Mouse (Mus musculus): Measurements from ENCODE around the gene Mrpl27. TPM values are rescaled to one million over a fixed set of nuclear protein-coding genes. Genes with fewer than 3 reads are reported as not detected.
A peak's percentile ranks its signal among the peaks of the same experiment; 100 is the strongest.

Mrpl27 gene
- polyA plus RNA-seq (2015; fragmentation: Nextera tagmentation; extraction: Ambion mirVana), result 141 and 148 TPM in 2 replicates

DNA sequence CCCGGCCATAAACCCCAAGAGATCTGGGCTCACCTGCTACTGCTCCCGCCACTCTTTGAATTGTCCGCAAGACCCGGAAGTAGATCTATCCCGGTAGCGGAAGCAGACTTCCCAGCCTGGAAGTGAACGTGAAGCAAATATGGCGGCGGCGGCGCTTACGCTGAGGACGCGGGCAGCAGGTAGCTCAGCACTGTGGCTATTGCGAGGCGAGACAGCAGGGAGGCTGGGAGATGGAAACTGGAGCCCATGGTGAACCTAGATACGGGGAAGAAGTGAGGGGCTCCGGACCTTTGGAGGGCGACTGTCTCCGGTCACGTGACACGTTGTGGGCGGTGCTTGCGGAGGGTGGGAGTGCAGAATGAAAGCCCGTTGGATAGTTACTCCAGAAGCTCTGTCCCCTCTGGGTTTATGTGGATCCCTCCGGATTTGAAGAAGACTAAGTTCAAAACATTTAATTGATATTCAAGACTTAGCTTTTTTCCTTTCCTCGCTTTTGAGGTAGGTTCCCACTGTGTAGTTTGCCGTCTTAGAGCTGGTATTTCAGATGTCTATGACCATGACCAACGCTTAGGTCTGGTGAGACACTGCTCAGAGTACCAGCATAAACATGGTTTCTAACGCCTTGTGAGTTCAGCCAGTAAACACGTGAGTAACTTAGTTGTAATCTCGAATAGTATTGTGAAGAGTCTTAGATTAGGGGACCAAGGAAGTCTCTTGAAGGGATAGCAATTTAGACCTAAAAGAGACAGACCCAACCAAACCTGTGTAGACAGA lies at the start of gene Mrpl27, which contains the start of gene Eme1:
Gene Mrpl27 (plus strand): TSS at position 105 of the 774 bp plus-strand sequence.
Gene Eme1 (minus strand): TSS at position 302 of the 774 bp plus-strand sequence.
- H3K9me3 ChIP-seq (ENCODE audit: low read length), result no peaks in the 10 kb centered on the region
- peaks cover 16% of the 10 kb centered on the region for H3K36me3 ChIP-seq (ENCODE audit: insufficient read depth, low read length)
- H3K4me2 ChIP-seq (replicated peaks; ENCODE audit: low read depth, low read length), result peak within 1 kb of the TSS; percentile 76
- WGBS, result under 1% methylated on average over 32 of the region's 32 CpGs
- H3K4me1 ChIP-seq (ENCODE audit: insufficient read depth, low read length), result peaks cover 12% of the 10 kb centered on the region
- peak within 1 kb of the TSS; percentile 72 for H3K4me3 ChIP-seq (ENCODE audit: low read length)
- peak; percentile 91 for ATAC-seq (ENCODE audit: low FRiP score, low TSS enrichment)
- H3K27me3 ChIP-seq (ENCODE audit: insufficient read depth, low read length), result no peaks in the 10 kb centered on the region
- peak within 1 kb of the TSS; percentile 78 for H3K9ac ChIP-seq (replicated peaks; ENCODE audit: low read length)
- H3K27ac ChIP-seq (ENCODE audit: low read length), result peak within 1 kb of the TSS; percentile 97

DNA sequence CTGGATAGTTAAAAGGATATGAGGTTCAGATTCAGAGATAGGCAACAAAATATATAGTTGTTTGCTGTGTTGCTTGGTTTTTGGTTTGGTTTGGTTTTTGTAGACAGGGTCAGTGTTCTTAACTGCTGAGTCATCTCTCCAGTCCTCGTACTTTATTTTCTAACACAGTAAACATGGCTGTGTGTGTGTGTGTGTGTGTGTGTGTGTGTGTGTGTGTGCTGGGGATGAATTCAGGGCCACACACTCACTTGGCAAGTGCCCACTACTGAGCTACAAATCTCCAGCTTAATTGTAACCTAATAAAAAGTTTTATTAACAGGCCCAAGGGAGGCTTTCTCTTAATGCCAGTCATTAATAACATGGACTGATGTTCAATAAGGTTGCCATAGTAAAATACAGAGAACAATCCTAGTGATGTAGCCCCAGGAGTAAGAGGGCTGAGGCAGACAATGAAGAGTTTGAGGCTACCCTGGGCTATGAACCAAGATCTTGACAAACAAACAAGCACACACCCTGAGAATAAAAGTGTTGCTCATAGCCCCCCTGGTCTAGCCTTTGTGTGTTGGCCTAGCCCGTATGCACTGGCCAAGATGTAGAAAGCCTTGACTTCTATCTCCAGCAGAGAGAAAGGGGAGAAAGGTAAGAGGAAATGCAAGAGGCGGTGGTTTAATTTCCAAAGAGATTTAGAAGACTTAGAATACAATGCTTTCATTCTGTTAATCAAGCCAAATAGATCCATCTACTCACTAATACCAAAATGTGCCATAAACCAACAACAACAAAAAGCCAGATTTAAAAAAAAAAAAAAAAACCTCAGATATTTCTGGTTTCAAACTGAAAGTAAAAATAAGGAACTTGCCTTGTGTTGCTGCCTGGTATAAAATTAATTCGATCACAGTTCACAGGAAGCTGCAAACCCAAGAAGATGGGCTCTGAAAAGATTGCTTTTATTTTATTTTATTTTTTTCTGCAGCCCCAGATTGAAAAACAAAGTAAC lies 42.5 kb upstream of the Mrpl27 start:
- H3K27ac ChIP-seq (ENCODE audit: low read length), result no peak overlapping the region; the same call in 1 of the 2 replicates
- ATAC-seq (ENCODE audit: low FRiP score, low TSS enrichment), result no peak
- H3K9me3 ChIP-seq (ENCODE audit: low read length), result no peaks in the 10 kb centered on the region
- H3K4me2 ChIP-seq (replicated peaks; ENCODE audit: low read depth, low read length), result no peak overlapping the region
- H3K36me3 ChIP-seq (ENCODE audit: insufficient read depth, low read length), result no peaks in the 10 kb centered on the region
- H3K4me1 ChIP-seq (ENCODE audit: insufficient read depth, low read length), result no peaks in the 10 kb centered on the region
- WGBS, result 72% methylated on average over 4 of the region's 4 CpGs
- no peak overlapping the region for H3K9ac ChIP-seq (replicated peaks; ENCODE audit: low read length)
- no peaks in the 10 kb centered on the region for H3K27me3 ChIP-seq (ENCODE audit: insufficient read depth, low read length)
- H3K4me3 ChIP-seq (ENCODE audit: low read length), result no peak overlapping the region

DNA sequence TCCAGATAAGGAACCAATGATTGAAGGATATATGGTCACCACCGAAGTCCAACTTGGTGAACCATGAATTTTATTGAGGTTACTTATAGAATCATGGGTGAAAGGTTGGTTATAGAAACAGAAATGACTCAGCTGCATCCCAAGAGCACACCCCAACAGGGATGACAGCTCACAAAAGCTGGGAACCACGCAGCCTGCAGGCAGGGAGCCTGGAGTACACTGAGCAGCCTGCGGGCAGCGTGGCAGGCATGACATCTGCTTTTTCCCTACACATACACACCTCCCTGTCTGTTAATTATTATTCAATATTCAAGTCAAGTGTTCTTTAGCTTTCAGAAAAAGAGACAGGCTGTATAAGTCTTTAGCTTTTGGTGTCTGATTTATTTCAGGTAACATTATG lies 39.0 kb upstream of the Mrpl27 start:
- H3K9ac ChIP-seq (replicated peaks; ENCODE audit: low read length), result no peak overlapping the region
- H3K27ac ChIP-seq (ENCODE audit: low read length), result no peak overlapping the region
- ATAC-seq (ENCODE audit: low FRiP score, low TSS enrichment), result no peak

DNA sequence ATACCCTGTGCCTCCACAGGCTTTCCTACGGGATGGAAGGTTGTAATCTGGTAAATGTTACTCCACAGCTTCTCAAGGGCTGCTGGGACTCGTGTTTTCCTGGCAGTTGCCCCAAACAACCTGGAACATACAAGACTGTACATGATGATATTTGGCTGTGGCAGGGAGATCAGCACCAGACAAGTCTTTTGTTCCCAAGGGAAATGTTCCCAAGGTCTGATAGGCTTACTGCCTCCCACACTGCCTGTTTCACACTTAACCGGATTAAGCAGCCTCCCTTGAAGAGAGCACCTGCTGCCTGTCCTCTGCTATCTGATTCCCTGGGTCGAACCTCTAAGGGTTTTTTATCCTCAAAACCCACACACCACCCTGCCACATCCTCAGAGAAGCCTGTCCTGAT lies 38.1 kb upstream of the Mrpl27 start:
- 34% methylated on average over 4 of the region's 4 CpGs for WGBS
- H3K4me1 ChIP-seq (ENCODE audit: insufficient read depth, low read length), result no peaks in the 10 kb centered on the region
- no peaks in the 10 kb centered on the region for H3K36me3 ChIP-seq (ENCODE audit: insufficient read depth, low read length)
- 0 out of 2 replicates have a peak, but pooled peaks cover 2% of the 10 kb centered on the region for H3K9me3 ChIP-seq (ENCODE audit: low read length)
- H3K9ac ChIP-seq (replicated peaks; ENCODE audit: low read length), result no peak overlapping the region
- H3K27me3 ChIP-seq (ENCODE audit: insufficient read depth, low read length), result no peaks in the 10 kb centered on the region
- H3K27ac ChIP-seq (ENCODE audit: low read length), result no peak overlapping the region
- no peak overlapping the region for H3K4me2 ChIP-seq (replicated peaks; ENCODE audit: low read depth, low read length)
- no peak for ATAC-seq (ENCODE audit: low FRiP score, low TSS enrichment)
- H3K4me3 ChIP-seq (ENCODE audit: low read length), result no peak overlapping the region

More for the DNA sequence above, 39.0 kb upstream of the Mrpl27 start:
- Histone ChIP-seq H3K9me3 (ENCODE audit: low read length) (0 out of 2 replicates have a peak, but pooled peaks cover 2% of the 10 kb centered on the region), H3K4me2 (replicated peaks; ENCODE audit: low read depth, low read length) (no peak overlapping the region), H3K27me3 (ENCODE audit: insufficient read depth, low read length) (no peaks in the 10 kb centered on the region), H3K36me3 (ENCODE audit: insufficient read depth, low read length) (no peaks in the 10 kb centered on the region), H3K4me1 (ENCODE audit: insufficient read depth, low read length) (no peaks in the 10 kb centered on the region), H3K4me3 (ENCODE audit: low read length) (no peak overlapping the region)
- WGBS, result 77% methylated on average over 4 of the region's 4 CpGs

DNA sequence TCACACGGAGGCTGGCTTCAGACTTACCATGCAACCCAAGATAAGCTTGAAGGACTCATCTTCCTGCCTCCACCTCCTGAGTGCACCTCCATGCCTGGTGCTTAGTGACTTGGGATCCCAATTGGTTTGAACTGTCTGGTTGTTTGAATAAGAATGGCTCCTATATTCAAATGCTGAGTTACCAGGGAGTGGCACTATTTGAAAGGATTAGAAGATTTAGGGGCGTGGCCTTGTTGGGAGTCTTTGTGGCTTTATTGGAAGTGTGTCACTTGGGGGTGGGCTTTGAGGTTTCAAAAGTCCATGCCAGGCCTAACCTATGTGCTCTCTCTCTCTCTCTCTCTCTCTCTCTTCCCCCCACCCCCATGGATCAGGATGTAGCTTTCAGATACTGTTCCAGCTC lies 35.9 kb upstream of the Mrpl27 start:
- Histone ChIP-seq H3K4me2 (replicated peaks; ENCODE audit: low read depth, low read length) (no peak overlapping the region), H3K9ac (replicated peaks; ENCODE audit: low read length) (no peak overlapping the region), H3K9me3 (ENCODE audit: low read length) (0 out of 2 replicates have a peak, but pooled peaks cover 2% of the 10 kb centered on the region), H3K36me3 (ENCODE audit: insufficient read depth, low read length) (no peaks in the 10 kb centered on the region), H3K27ac (ENCODE audit: low read length) (no peak overlapping the region), H3K4me3 (ENCODE audit: low read length) (no peak overlapping the region), H3K27me3 (ENCODE audit: insufficient read depth, low read length) (no peaks in the 10 kb centered on the region), H3K4me1 (ENCODE audit: insufficient read depth, low read length) (no peaks in the 10 kb centered on the region)
- 96% methylated on average over 2 of the region's 2 CpGs for WGBS
- ATAC-seq (ENCODE audit: low FRiP score, low TSS enrichment), result no peak

DNA sequence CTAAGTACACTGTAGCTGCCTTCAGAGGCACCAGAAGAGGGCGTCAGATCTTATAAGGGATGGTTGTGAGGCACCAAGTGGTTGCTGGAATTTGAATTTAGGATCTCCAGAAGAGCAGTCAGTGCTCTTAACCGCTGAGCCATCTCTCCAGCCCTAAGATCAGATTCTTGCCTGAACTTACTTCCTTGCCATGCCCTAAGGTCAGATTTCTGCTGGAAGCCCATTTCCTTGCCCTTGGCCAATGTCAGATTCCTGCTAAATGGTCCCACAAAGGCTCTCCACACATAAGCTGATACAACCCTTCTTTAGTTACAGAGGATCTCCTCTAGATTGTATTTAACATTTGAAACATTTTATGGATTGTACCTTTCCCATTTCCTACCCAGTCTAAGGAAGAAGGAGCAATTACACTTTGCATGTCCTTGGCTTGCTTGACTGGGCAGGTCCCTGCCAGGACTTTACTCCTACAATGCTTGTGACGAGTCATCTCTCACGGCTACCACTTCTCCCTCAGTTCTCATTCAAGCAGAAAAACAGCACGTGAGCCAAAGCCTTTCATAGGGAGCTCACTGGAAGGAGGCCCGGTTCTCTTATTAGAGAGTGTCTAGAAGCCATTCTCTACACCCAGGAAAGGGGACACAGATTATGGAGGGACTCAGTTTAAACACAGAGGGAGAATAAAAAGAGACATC lies 32.7 kb upstream of the Mrpl27 start:
- Histone ChIP-seq H3K27ac (ENCODE audit: low read length) (no peak overlapping the region), H3K27me3 (ENCODE audit: insufficient read depth, low read length) (no peaks in the 10 kb centered on the region), H3K9ac (replicated peaks; ENCODE audit: low read length) (no peak overlapping the region; the same call in 1 of the 2 replicates), H3K4me2 (replicated peaks; ENCODE audit: low read depth, low read length) (no peak overlapping the region), H3K36me3 (ENCODE audit: insufficient read depth, low read length) (no peaks in the 10 kb centered on the region), H3K4me3 (ENCODE audit: low read length) (no peak overlapping the region), H3K9me3 (ENCODE audit: low read length) (0 out of 2 replicates have a peak, but pooled peaks cover 2% of the 10 kb centered on the region), H3K4me1 (ENCODE audit: insufficient read depth, low read length) (no peaks in the 10 kb centered on the region)
- WGBS, result 44% methylated on average over 6 of the region's 6 CpGs
- ATAC-seq (ENCODE audit: low FRiP score, low TSS enrichment), result no peak

DNA sequence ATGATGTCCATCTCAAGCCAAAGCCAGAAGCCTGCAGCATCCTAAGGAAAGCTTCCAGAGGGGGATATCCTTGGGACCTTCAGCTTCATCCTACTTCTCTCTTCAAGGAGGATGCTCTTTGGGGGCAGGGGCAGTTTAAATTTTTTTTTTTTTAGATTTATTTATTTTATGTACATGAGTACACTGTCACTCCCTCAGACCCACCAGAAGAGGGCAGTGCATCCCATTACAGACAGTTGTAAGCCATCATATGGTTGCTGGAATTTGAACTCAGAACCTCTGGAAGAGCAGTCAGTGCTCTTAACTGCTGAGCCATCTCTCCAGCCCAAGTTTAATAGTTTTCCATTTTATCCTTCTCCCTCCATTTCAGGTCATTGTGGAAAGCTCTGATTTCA lies 32.1 kb upstream of the Mrpl27 start:
- Histone ChIP-seq H3K4me1 (ENCODE audit: insufficient read depth, low read length) (no peaks in the 10 kb centered on the region), H3K4me3 (ENCODE audit: low read length) (no peak overlapping the region), H3K9me3 (ENCODE audit: low read length) (0 out of 2 replicates have a peak, but pooled peaks cover 2% of the 10 kb centered on the region), H3K27me3 (ENCODE audit: insufficient read depth, low read length) (no peaks in the 10 kb centered on the region), H3K4me2 (replicated peaks; ENCODE audit: low read depth, low read length) (no peak overlapping the region), H3K9ac (replicated peaks; ENCODE audit: low read length) (no peak overlapping the region), H3K36me3 (ENCODE audit: insufficient read depth, low read length) (no peaks in the 10 kb centered on the region), H3K27ac (ENCODE audit: low read length) (no peak overlapping the region)
- ATAC-seq (ENCODE audit: low FRiP score, low TSS enrichment), result no peak

DNA sequence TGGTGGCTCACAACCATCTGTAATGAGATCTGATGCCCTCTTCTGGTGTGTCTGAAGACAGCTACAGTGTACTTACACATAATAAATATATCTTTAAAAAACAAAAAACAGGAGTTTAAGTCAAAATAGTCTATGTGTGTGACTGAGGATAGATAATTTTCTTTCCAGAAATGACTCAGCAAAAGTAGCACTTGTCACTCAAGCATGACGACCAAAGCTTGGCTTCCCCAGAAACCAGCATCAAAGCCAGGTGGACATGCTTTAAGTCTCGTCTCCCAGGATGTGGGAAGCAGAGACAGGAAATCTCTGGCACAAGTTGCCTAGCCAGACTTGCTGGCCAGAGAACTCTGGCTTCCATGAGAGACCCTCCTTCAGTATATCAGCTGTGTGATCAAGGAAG lies 31.4 kb upstream of the Mrpl27 start:
- Histone ChIP-seq H3K36me3 (ENCODE audit: insufficient read depth, low read length) (no peaks in the 10 kb centered on the region), H3K4me1 (ENCODE audit: insufficient read depth, low read length) (no peaks in the 10 kb centered on the region), H3K27ac (ENCODE audit: low read length) (no peak overlapping the region), H3K4me3 (ENCODE audit: low read length) (no peak overlapping the region), H3K27me3 (ENCODE audit: insufficient read depth, low read length) (no peaks in the 10 kb centered on the region), H3K4me2 (replicated peaks; ENCODE audit: low read depth, low read length) (no peak overlapping the region), H3K9me3 (ENCODE audit: low read length) (no peaks in the 10 kb centered on the region), H3K9ac (replicated peaks; ENCODE audit: low read length) (no peak overlapping the region)
- ATAC-seq (ENCODE audit: low FRiP score, low TSS enrichment), result no peak
- WGBS, result 57% methylated on average over 2 of the region's 2 CpGs

DNA sequence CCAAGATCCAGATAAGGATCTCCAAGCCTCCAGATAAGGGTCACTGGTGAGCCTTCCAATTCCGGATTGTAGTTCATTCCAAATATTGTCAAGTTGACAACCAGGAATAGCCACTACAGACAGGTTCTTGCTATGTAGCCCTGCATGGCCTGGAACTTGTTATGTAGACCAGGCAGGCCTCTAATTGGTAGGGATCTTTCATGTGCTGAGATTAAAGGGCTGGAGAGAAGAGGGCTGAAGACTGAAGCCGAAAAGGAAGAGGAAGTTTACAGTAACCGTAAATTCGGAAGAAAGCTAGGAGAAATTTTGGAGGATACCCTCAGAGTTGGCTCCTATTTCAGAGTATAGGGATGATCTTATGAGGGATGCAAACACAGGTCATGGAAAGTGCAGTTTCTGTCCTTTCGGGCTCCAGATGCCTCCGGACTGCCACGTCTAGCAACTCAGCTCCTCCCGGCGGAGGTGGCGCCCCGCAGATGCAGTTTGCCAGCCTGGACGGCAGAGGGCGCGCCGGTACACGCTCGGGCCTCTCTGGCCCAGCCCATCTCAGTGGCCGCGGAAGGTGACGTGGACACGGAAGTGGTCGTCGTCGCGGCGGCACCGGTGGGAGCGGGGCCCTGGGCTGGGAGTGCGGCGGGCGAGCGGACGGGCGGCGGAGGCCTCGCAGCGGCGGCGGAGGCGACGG lies 24.2 kb upstream of the Mrpl27 start, which contains the start of gene Lrrc59:
Gene Lrrc59 (plus strand): TSS at position 569 of the 685 bp plus-strand sequence.
- Histone ChIP-seq H3K9ac (replicated peaks; ENCODE audit: low read length) (peak within 1 kb of the TSS; percentile 92), H3K4me3 (ENCODE audit: low read length) (peak within 1 kb of the TSS; percentile 100), H3K4me2 (replicated peaks; ENCODE audit: low read depth, low read length) (peak within 1 kb of the TSS; percentile 85), H3K27me3 (ENCODE audit: insufficient read depth, low read length) (no peaks in the 10 kb centered on the region), H3K36me3 (ENCODE audit: insufficient read depth, low read length) (peaks cover 14% of the 10 kb centered on the region), H3K27ac (ENCODE audit: low read length) (peak within 1 kb of the TSS; percentile 55; the same call in 1 of the 2 replicates), H3K4me1 (ENCODE audit: insufficient read depth, low read length) (peaks cover 13% of the 10 kb centered on the region), H3K9me3 (ENCODE audit: low read length) (no peaks in the 10 kb centered on the region)
- WGBS, result 4% methylated on average over 41 of the region's 41 CpGs
- ATAC-seq (ENCODE audit: low FRiP score, low TSS enrichment), result peak; percentile 96
